Mouse (Mus musculus): ENCODE measurements around the gene Snx1. TPM values are rescaled to one million over a fixed set of nuclear protein-coding genes. Genes with fewer than 3 reads are reported as not detected.

Snx1 gene
- polyA plus RNA-seq, 1 experiment from 2014 or later = 65.1 TPM

DNA sequence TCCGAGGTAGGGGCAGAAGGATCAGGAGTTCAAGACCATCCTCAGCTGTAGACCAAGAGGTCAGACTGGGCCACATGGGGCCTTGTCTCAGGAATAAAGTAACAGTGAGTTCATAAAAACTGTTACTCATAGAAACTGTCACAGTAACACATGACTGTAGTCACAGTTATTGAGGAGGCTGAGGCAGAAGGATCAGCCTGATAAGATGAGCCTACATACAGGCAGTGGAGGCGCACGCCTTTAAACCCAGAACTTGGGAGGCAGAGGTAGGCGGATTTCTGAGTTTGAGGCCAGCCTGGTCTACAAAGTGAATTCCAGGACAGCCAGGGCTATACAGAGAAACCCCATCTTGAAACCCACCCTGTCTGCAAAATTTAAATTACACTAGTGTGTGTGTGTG, 6.3 kb downstream of the Snx1 start:
- WGBS = 90% methylated on average over 4 of the region's 4 CpGs

DNA sequence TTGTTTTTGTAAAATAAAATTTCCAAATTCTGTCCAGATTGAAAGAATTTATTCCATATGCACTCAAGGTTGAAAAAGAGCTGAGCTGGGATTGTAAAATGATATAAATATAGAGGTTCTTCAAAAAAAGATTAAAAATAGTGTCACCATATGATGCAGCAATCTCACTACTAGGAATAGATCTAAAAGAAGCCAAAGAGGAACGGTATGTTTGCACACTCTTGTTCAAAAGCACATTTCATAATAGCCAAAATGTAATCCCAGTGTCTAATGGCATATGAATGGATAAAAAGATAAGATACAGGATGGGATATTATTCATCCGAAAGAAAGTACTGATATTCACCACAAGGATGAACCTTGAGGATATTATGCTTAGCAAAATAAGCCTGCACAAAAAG, 6.9 kb downstream of the Snx1 start:
- Histone ChIP-seq H3K4me2 (ENCODE audit: low read length) (no peak overlapping the region), H3K9me3 (ENCODE audit: control insufficient read depth, low read length) (no peaks in the 10 kb centered on the region), H3K27me3 (ENCODE audit: control insufficient read depth, insufficient read depth, low read length) (no peaks in the 10 kb centered on the region), H3K4me1 (ENCODE audit: control insufficient read depth in 2 of 2, insufficient read depth in 2 of 2, low read length in 2 of 2) (peaks cover 0 to 11% of the 10 kb centered on the region in 2 experiments; a peak in 2 of 4 replicates), H3K9ac (ENCODE audit: low read length) (no peak overlapping the region), H3K36me3 (ENCODE audit: control insufficient read depth, insufficient read depth, low read length) (peaks cover 15% of the 10 kb centered on the region; the same call in 1 of the 2 replicates), H3K4me3 (ENCODE audit: control insufficient read depth in 1 of 2, insufficient read depth in 1 of 2, low read depth in 1 of 2, low read length in 2 of 2) (no peak overlapping the region), H3K27ac (replicated peaks in 1 of 2; ENCODE audit: control insufficient read depth in 1 of 2, insufficient read depth in 1 of 2, low read depth in 2 of 2, low read length in 2 of 2) (no peak overlapping the region)
- ATAC-seq (ENCODE audit: insufficient number of reproducible peaks, insufficient read depth, low FRiP score, low read depth) = no peak
- WGBS = 85% methylated on average over 2 of the region's 2 CpGs

More for the DNA sequence above, 6.3 kb downstream of the Snx1 start:
- Histone ChIP-seq H3K9me3 (ENCODE audit: control insufficient read depth, low read length) (no peaks in the 10 kb centered on the region), H3K27ac (replicated peaks in 1 of 2; ENCODE audit: control insufficient read depth in 1 of 2, insufficient read depth in 1 of 2, low read depth in 2 of 2, low read length in 2 of 2) (no peak overlapping the region), H3K27me3 (ENCODE audit: control insufficient read depth, insufficient read depth, low read length) (no peaks in the 10 kb centered on the region), H3K4me1 (ENCODE audit: control insufficient read depth in 2 of 2, insufficient read depth in 2 of 2, low read length in 2 of 2) (peaks cover 0 to 11% of the 10 kb centered on the region in 2 experiments; a peak in 2 of 4 replicates), H3K4me2 (ENCODE audit: low read length) (no peak overlapping the region), H3K36me3 (ENCODE audit: control insufficient read depth, insufficient read depth, low read length) (peaks cover 14% of the 10 kb centered on the region; the same call in 1 of the 2 replicates), H3K4me3 (ENCODE audit: control insufficient read depth in 1 of 2, insufficient read depth in 1 of 2, low read depth in 1 of 2, low read length in 2 of 2) (no peak overlapping the region), H3K9ac (ENCODE audit: low read length) (no peak overlapping the region)
- no peak for ATAC-seq (ENCODE audit: insufficient number of reproducible peaks, insufficient read depth, low FRiP score, low read depth)

DNA sequence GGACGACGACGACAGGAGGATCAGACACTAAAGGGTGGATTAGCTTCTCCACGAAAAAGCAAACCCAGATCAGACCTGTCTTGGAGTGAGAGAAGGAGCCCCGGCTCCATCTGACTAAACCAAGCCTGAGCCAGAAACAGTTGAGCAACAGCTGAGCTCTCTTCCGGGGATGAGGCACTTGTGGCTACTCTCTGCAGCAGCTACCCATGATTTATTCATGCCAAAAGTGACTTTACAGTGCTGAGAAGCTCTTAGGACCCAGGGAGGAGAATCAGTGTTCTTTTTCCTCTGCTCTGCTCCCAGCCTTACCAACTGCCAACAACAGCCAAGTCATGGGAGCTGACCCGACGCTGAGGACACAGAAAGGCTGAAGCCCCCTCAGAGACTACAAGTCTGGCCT, 9.5 kb downstream of the Snx1 start:
- Histone ChIP-seq H3K27ac (replicated peaks in 1 of 2; ENCODE audit: control insufficient read depth in 1 of 2, insufficient read depth in 1 of 2, low read depth in 2 of 2, low read length in 2 of 2) (no peak overlapping the region), H3K4me1 (ENCODE audit: control insufficient read depth in 2 of 2, insufficient read depth in 2 of 2, low read length in 2 of 2) (no peaks in the 10 kb centered on the region), H3K4me2 (ENCODE audit: low read length) (no peak overlapping the region), H3K9ac (ENCODE audit: low read length) (0 out of 2 replicates have a peak overlapping the region, but pooled peaks have one; percentile 34), H3K9me3 (ENCODE audit: control insufficient read depth, low read length) (no peaks in the 10 kb centered on the region), H3K4me3 (ENCODE audit: control insufficient read depth in 1 of 2, insufficient read depth in 1 of 2, low read depth in 1 of 2, low read length in 2 of 2) (no peak overlapping the region), H3K27me3 (ENCODE audit: control insufficient read depth, insufficient read depth, low read length) (no peaks in the 10 kb centered on the region), H3K36me3 (ENCODE audit: control insufficient read depth, insufficient read depth, low read length) (peaks cover 12% of the 10 kb centered on the region; the same call in 1 of the 2 replicates)
- 54% methylated on average over 8 of the region's 8 CpGs for WGBS
- no peak for ATAC-seq (ENCODE audit: insufficient number of reproducible peaks, insufficient read depth, low FRiP score, low read depth)

DNA sequence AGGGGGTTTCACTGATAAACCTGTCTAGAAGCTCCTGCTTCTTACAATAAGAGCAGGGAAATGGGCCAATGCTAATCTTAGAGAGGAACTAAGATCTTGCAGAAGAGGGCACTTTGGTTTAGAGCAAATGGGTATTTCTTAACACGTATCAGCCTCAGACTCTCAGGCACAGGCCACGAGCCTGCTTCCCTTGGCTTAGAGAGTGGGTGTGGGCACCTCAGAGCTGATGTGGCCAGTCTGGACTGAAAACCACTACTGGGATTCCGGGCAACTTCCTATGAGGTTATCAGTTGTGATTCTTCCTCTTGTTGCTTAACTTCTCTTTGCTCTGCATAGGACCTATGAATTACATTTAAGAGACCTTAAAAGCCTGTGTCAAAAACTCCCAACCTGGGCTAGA, 12.0 kb downstream of the Snx1 start:
- H3K4me1 ChIP-seq (ENCODE audit: control insufficient read depth in 2 of 2, insufficient read depth in 2 of 2, low read length in 2 of 2) = no peaks in the 10 kb centered on the region
- ATAC-seq (ENCODE audit: insufficient number of reproducible peaks, insufficient read depth, low FRiP score, low read depth) = no peak
- H3K27ac ChIP-seq (replicated peaks in 1 of 2; ENCODE audit: control insufficient read depth in 1 of 2, insufficient read depth in 1 of 2, low read depth in 2 of 2, low read length in 2 of 2) = no peak overlapping the region
- H3K9ac ChIP-seq (ENCODE audit: low read length) = no peak overlapping the region
- H3K27me3 ChIP-seq (ENCODE audit: control insufficient read depth, insufficient read depth, low read length) = no peaks in the 10 kb centered on the region
- 67% methylated on average over 3 of the region's 3 CpGs for WGBS
- H3K4me2 ChIP-seq (ENCODE audit: low read length) = no peak overlapping the region
- no peak overlapping the region for H3K4me3 ChIP-seq (ENCODE audit: control insufficient read depth in 1 of 2, insufficient read depth in 1 of 2, low read depth in 1 of 2, low read length in 2 of 2)
- no peaks in the 10 kb centered on the region for H3K9me3 ChIP-seq (ENCODE audit: control insufficient read depth, low read length)
- peaks cover 13% of the 10 kb centered on the region for H3K36me3 ChIP-seq (ENCODE audit: control insufficient read depth, insufficient read depth, low read length)

DNA sequence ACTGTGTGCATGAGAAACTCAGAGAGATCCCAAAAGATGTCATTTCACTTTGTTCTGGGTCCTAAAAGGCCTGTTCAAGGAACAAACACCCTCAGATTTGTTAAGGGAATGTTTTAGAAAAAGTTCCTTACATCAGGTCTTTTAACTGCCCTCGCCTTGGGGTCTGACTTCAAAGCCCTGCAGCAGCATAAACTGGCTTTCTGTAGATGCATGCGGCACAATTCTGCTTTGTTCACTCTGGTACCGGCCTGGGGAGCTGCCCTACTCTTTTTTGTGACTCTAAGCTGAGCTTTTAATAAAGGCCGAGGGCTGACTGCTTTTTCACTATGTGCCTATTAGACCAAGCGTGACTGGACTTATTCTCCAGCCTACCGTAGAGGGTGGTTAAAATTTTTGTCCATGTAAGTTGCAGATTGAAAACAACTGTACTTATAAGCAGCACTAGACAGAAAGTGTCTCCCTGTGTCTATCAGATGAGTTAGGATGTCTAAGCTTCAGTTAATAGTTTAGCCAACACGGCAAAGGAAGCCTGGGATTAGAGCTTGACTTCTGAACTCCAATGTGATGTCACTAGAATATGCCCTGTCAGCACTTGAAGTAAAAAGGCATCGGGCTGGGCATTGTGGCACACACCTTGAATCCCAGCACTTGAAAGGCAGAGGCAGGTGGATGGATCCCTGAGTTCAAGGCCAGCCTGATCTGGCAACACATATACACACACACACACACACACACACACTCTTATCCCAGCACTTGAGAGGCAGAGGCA, 15.6 kb downstream of the Snx1 start:
- peaks cover 43% of the 10 kb centered on the region for H3K36me3 ChIP-seq (ENCODE audit: control insufficient read depth, insufficient read depth, low read length)
- H3K4me3 ChIP-seq (ENCODE audit: control insufficient read depth in 1 of 2, insufficient read depth in 1 of 2, low read depth in 1 of 2, low read length in 2 of 2) = no peak overlapping the region
- ATAC-seq (ENCODE audit: insufficient number of reproducible peaks, insufficient read depth, low FRiP score, low read depth) = no peak
- no peaks in the 10 kb centered on the region for H3K9me3 ChIP-seq (ENCODE audit: control insufficient read depth, low read length)
- H3K9ac ChIP-seq (ENCODE audit: low read length) = no peak overlapping the region
- no peaks in the 10 kb centered on the region for H3K27me3 ChIP-seq (ENCODE audit: control insufficient read depth, insufficient read depth, low read length)
- H3K4me2 ChIP-seq (ENCODE audit: low read length) = no peak overlapping the region
- WGBS = 83% methylated on average over 8 of the region's 8 CpGs
- no peaks in the 10 kb centered on the region for H3K4me1 ChIP-seq (ENCODE audit: control insufficient read depth in 2 of 2, insufficient read depth in 2 of 2, low read length in 2 of 2)
- no peak overlapping the region for H3K27ac ChIP-seq (replicated peaks in 1 of 2; ENCODE audit: control insufficient read depth in 1 of 2, insufficient read depth in 1 of 2, low read depth in 2 of 2, low read length in 2 of 2)

DNA sequence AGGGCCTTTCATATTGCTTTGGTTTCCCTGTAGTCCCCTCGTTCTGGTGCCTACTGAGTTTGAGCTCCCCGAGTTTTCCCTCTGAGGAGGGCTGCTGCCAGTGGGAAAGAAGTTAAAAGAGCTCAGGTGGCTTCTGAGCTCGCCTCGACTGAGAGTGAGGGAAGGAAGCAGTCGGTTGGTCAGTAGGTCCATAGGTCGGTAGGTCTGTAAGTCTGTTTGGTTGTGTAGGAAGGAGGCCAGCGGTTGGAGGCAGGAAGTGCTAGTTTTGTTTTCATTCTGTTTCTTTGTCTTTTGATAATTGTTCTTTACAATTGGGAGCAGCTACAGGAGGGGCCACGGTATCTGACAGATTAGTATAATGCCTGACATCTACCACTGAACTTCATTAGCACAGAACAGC, 16.3 kb downstream of the Snx1 start:
- 61% methylated on average over 8 of the region's 8 CpGs for WGBS
- Histone ChIP-seq H3K4me3 (ENCODE audit: control insufficient read depth in 1 of 2, insufficient read depth in 1 of 2, low read depth in 1 of 2, low read length in 2 of 2) (no peak overlapping the region), H3K9me3 (ENCODE audit: control insufficient read depth, low read length) (no peaks in the 10 kb centered on the region), H3K4me2 (ENCODE audit: low read length) (no peak overlapping the region), H3K27ac (replicated peaks in 1 of 2; ENCODE audit: control insufficient read depth in 1 of 2, insufficient read depth in 1 of 2, low read depth in 2 of 2, low read length in 2 of 2) (0 out of 4 replicates have a peak overlapping the region, but pooled peaks of 1 of the 2 experiments have one; percentile 19), H3K27me3 (ENCODE audit: control insufficient read depth, insufficient read depth, low read length) (no peaks in the 10 kb centered on the region), H3K4me1 (ENCODE audit: control insufficient read depth in 2 of 2, insufficient read depth in 2 of 2, low read length in 2 of 2) (no peaks in the 10 kb centered on the region), H3K36me3 (ENCODE audit: control insufficient read depth, insufficient read depth, low read length) (peaks cover 41% of the 10 kb centered on the region), H3K9ac (ENCODE audit: low read length) (no peak overlapping the region)
- ATAC-seq (ENCODE audit: insufficient number of reproducible peaks, insufficient read depth, low FRiP score, low read depth) = no peak

DNA sequence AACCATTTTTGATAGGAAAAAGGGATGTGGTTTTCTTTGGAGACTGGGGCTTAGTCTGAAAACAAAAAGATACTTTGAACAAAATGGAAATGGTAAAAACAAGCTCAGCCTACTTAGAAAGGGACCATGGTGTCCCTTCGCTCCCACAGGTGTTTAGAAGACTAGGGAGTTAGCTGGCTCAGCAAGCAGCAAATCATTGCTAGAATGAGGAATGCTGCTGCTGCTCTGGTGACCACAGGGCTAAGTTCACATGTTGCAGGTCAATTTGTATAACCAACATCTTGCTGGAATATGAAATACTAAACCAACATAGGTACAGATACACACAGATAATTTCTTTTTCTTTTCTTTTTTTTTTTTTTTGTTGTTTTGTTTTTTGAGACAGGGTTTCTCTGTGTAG, 16.8 kb downstream of the Snx1 start:
- H3K27me3 ChIP-seq (ENCODE audit: control insufficient read depth, insufficient read depth, low read length) = no peaks in the 10 kb centered on the region
- H3K27ac ChIP-seq (replicated peaks in 1 of 2; ENCODE audit: control insufficient read depth in 1 of 2, insufficient read depth in 1 of 2, low read depth in 2 of 2, low read length in 2 of 2) = no peak overlapping the region
- no peaks in the 10 kb centered on the region for H3K9me3 ChIP-seq (ENCODE audit: control insufficient read depth, low read length)
- H3K4me3 ChIP-seq (ENCODE audit: control insufficient read depth in 1 of 2, insufficient read depth in 1 of 2, low read depth in 1 of 2, low read length in 2 of 2) = no peak overlapping the region
- peaks cover 45% of the 10 kb centered on the region for H3K36me3 ChIP-seq (ENCODE audit: control insufficient read depth, insufficient read depth, low read length)
- H3K9ac ChIP-seq (ENCODE audit: low read length) = no peak overlapping the region
- H3K4me1 ChIP-seq (ENCODE audit: control insufficient read depth in 2 of 2, insufficient read depth in 2 of 2, low read length in 2 of 2) = no peaks in the 10 kb centered on the region
- 97% methylated on average over 1 of the region's 1 CpGs for WGBS
- H3K4me2 ChIP-seq (ENCODE audit: low read length) = no peak overlapping the region
- no peak for ATAC-seq (ENCODE audit: insufficient number of reproducible peaks, insufficient read depth, low FRiP score, low read depth)

DNA sequence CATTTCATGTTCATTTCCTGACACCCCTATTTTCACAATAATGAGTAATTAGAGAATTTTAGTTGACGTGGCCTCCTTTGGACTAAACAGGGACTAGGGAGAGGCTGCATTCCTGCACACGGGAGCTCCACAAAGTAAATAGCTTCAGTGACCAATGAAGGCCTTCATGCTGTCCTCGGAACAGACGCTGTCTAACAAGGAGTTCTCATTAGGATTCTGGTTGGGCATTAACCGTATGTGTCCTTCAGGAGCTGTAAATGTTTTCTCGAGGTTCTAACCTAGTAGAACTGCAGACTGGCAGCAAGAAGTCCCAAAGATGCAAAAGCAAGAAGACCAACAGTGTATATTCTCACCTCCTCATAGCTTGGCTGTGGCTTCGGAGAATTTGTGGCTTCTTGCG, 21.2 kb downstream of the Snx1 start:
- 91% methylated on average over 8 of the region's 8 CpGs for WGBS
- H3K27me3 ChIP-seq (ENCODE audit: control insufficient read depth, insufficient read depth, low read length) = no peaks in the 10 kb centered on the region
- peaks cover 87% of the 10 kb centered on the region for H3K36me3 ChIP-seq (ENCODE audit: control insufficient read depth, insufficient read depth, low read length)
- no peaks in the 10 kb centered on the region for H3K4me1 ChIP-seq (ENCODE audit: control insufficient read depth in 2 of 2, insufficient read depth in 2 of 2, low read length in 2 of 2)
- H3K4me2 ChIP-seq (ENCODE audit: low read length) = no peak overlapping the region
- no peak overlapping the region for H3K9ac ChIP-seq (ENCODE audit: low read length)
- no peak for ATAC-seq (ENCODE audit: insufficient number of reproducible peaks, insufficient read depth, low FRiP score, low read depth)
- H3K4me3 ChIP-seq (ENCODE audit: control insufficient read depth in 1 of 2, insufficient read depth in 1 of 2, low read depth in 1 of 2, low read length in 2 of 2) = no peak overlapping the region
- H3K27ac ChIP-seq (replicated peaks in 1 of 2; ENCODE audit: control insufficient read depth in 1 of 2, insufficient read depth in 1 of 2, low read depth in 2 of 2, low read length in 2 of 2) = no peak overlapping the region
- no peaks in the 10 kb centered on the region for H3K9me3 ChIP-seq (ENCODE audit: control insufficient read depth, low read length)
